Mouse (Mus musculus) gastrocnemius, postnatal 25 days (tissue): ENCODE data around the gene Focad. TPM values are rescaled to one million over a fixed set of nuclear protein-coding genes. Genes with fewer than 3 reads are reported as not detected.

ENCODE experiments used
- DNase-seq: peaks from one replicate; pipeline ENCODE4 v3.0.0; 2022
- total RNA-seq, 2 experiments: library from RNA; stranded (reverse); gene quantifications; 1 replicate in 1 of 2; 2 replicates in 1 of 2; pipeline ENCODE4 v1.2.3; 2021

The Focad gene
- total RNA-seq, 2 experiments from 2014 or later = 10.1 to 11.1 TPM

GRCm38 (mm10) chr4:88155490-88156160 lies 61.2 kb downstream of the Focad start:
- DNase-seq = no peak

DNA sequence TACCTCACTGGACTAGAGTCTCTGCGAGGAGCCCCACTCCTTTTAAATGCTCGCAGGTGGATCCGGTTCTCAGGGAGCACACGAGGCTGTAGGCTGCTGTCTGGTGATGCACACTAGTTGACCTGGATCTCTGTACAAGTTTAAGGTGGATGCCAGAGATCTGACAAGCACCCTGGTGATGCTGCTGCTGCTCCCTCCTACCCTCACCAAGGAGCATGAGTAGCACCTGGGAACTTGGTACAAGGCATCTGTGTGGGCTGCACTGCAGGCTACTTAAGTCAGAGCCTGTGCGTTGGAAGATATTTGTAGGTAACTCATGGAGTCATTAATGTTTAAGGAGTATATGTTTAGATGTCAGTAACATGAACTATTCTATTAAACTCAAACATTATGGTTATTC lies 62.5 kb downstream of the Focad start:
- DNase-seq = no peak

DNA sequence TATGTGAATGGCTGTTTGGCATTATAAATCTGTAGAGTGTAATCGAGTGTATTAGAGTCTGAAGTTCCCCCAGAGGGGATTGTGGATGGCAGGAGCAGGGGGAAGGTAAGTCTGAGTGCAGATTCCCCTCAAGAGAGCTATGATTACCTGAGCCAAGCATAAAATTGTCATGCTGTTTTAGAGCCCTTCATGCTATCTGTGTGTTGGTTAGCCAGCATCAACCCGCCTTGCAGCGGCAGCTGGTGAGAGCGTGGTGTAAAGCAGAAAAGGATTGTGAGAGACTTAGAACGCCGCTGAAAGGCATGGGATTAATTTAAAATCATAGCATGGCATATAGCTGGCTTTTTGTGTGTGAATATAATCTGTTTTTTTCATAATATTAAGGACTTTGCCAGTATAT lies 63.2 kb downstream of the Focad start:
- no peak for DNase-seq

- DNase-seq = no peak
Observed at GRCm38 (mm10) chr4:88159256-88159655, 64.8 kb downstream of the Focad start.

GRCm38 (mm10) chr4:88159700-88160099 lies 65.3 kb downstream of the Focad start:
- no peak for DNase-seq

- no peak for DNase-seq
Observed at GRCm38 (mm10) chr4:88163511-88164247, 69.2 kb downstream of the Focad start.

GRCm38 (mm10) chr4:88167008-88167862 lies 72.8 kb downstream of the Focad start:
- DNase-seq = no peak

DNA sequence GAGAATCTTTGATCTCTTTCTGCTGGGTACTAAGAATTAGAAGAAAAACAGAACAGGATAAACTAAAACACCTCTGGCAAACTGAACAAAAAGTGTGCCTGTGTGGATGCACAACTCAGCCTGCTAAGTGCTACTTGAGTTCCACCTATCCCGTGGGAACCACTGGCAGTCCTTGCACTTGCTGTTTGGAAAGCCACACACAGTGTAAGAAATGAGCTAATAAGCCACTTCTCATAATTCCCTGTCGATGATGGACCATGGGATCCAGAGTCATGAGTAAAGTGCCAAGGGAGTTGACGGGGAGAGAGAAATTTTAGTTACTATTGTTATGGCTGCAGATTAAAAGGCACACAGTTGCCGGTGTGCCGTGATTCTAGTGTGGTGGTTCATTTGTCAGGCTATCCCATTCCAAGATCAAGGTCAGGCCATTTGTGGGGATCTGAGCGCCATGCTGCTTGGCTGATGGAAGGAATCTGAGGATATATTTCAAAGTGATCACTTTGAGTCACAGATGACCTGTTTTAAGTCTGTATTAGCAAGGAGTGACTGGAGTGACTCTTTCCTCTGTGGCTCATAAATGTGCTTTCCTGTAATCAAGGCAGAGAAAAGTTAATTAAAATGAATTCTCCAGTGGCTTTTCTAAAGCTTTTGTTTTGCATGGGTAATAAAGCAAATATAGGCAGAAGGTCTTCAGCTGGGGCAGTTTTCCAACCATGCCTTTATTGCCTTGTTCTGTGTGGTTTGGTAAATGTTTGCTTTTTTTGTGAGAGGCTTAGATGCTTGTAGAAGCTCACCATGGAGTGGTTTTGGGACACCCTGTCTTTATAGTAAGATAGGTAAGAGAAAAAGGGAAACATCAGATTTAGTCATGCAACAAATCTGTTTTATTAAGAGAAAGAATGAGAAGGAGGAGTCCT lies 80.9 kb downstream of the Focad start:
- DNase-seq = no peak

- DNase-seq = no peak
Observed at GRCm38 (mm10) chr4:88179296-88179695, 84.9 kb downstream of the Focad start.

GRCm38 (mm10) chr4:88184293-88184692 lies 89.9 kb downstream of the Focad start:
- DNase-seq = no peak

DNA sequence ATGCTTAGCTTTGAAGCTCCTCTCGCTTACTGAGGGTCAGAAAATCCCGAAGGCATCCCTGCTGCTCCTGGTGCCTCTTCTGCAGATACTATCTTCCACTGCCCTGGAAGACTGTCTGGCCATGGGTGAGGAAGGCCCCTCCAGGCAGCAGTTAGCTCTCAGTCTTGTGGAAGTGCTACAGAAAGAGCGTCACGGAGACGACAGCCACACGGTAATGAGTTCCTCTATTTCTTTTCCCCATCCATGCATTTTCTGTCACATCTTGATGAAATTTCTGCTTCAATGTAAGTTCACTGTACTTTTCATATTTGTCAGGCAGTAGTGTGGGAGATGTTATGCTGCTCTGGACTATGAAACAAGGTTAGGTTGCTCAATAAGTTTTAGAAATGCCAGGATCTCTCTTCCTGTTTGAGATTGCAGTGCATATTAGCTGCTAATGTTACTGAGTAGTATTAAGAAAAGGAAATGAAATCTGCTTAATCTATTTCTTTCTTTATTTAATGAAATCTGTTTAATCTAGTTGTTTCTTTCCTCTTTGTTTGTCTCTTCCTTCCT lies 91.5 kb downstream of the Focad start:
- DNase-seq = no peak

DNA sequence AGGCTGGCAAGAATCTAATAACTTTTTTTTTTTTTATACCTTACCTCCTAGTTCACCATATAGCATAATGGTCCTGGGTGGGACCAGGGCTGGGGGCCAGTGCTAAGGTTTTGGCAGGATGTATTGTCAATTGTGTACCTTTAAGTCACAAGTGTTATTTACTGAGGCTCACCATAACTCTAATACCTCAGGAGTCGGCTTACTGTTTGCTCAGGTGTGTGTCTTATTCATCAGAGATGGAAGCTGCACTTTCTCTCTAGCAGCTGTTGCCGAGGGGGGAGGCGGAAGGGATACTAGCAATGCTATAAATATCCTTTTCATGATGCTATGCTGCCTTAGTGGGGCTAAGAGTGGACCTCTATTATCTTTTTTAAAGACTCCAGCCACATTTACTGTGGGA lies 93.2 kb downstream of the Focad start:
- DNase-seq = no peak

GRCm38 (mm10) chr4:88189495-88189894 lies 95.1 kb downstream of the Focad start:
- DNase-seq = no peak

DNA sequence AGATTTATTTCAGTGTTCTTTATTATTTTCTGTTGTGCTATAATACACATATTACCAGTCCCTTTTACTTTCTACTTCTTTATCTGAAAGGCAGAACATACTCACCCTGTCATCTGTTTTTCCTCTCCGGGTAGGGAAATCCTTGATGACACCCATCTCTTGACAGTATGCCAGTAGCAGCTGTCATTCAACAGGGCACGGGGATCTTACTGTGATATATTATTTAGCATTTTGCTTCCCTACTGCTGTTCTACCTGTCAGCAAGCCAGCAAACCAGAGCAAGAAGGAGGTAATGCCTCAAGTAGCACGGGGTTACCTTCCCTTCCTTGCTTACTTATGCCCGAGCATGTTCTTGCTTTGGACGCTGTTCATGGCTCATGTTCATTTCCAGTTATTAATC lies 99.8 kb downstream of the Focad start:
- DNase-seq = no peak

DNA sequence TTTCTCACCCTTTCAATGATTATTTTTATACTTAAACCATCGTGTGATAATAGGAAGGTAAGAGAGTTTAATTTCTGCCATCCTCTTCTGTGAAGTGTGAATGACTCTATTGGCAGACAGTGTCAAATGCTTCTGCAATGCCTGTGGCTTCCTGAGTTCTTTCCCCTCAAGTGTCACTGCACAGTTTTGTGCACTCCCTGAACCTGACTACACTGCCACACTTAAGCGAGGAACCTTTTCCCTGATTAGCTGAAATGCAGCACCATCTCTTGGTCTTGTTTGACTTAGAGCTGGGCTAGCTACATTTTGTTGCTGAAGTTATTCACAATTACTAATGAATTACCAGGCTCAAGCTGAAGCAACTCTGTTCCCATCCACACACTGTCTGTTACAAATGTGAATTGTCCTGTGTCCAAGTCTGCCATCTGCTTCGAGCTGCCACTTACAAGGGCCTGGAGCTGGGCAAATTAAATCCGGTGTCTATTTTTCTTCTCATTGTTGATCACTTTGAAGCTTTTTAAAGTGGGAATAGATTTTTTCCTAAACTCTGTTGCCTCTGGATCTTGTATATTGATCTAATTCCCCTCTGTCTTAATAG lies 101.6 kb downstream of the Focad start:
- DNase-seq = no peak

- DNase-seq = no peak
Observed at GRCm38 (mm10) chr4:88196500-88196912, 102.1 kb downstream of the Focad start.

- DNase-seq = no peak
Observed at GRCm38 (mm10) chr4:88197244-88197643, 102.8 kb downstream of the Focad start.

DNA sequence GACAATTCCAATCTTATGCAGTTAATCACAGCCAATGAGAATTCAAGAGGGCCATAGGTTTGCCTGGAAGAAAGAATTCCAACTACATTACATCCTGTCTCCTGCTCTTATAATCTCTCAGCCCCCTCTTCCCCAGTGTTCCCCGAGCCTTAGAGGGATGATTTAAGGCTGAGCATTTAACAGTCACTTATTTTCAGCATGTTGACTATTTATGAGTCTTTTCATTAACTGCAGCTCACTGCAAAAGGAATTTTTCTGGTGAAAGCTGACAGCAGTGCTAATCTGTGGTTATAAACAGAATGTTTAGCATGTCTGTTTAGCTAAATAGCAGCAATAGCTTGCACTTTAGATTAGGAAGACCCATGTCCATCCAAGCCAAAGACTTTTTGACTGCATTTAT lies 104.8 kb downstream of the Focad start:
- DNase-seq = no peak

DNA sequence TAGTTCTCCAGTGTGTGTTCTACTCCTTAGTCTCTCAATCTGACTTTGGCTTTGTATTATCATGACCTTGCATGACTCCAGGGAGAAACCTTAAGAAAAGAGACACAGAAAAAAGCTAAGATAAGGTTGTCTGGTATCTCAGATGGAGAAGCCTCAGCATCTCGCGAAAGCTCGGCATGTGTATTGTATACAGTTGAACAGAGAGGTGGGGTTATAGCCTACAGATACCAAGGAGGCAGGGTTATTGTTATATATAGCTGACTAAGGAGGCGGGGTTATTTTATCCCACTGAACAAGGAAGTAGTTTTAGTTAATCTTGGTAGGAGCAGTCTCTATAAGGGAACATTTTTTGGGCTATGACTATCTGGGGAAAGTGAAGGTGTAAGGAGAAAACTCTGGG lies 106.6 kb downstream of the Focad start:
- no peak for DNase-seq

DNA sequence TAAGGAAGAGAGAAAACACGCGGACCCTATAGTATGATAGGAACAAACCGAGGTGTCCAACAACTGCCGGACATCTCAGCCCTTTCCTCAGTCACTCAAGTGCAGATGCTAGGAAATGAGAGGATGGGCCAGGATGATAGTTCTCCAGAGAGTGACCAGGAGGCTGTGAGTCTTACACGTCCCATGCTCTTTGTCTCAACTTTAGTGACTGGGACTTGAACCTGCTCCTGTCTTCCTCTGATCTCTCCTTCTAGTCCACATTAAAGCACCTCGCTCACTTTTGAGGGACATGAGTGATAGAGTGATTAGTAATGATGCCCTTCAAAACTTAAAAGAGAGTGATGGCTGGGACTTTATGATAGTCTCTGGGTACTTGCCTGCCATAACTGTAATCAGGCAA lies 114.2 kb downstream of the Focad start:
- no peak for DNase-seq

GRCm38 (mm10) chr4:88209351-88209814 lies 115.0 kb downstream of the Focad start:
- no peak for DNase-seq
